Mouse (Mus musculus) retina, postnatal 7 days (tissue): Measurements from ENCODE around the gene Dock9.

Experiments
- DNase-seq: peaks from one replicate; pipeline ENCODE4 v3.0.0-alpha.2; 2012; ENCODE audit warnings: low read depth, low spot score

The Dock9 gene

DNA sequence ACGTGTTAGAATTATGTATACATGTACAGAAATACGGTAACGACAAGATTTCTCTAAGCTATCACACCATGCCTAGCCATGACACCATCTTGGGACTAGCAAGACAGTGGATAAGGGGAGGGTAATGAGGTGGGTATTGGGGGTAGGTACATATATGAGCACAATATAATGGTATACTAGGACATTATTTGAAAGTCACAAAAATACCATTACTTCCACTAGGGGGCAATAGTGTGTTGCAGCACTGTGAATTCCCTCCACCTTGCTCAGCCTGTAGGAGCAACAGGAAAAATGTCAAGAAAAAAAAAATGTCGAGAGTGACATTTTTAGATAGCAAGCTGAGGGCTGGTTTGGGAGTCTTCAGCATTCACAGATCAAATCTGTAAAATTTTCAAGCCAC lies 209.2 kb downstream of the Dock9 start:
- DNase-seq = no peak

- no peak for DNase-seq
These were observed 211.5 kb downstream of the Dock9 start for GRCm38 (mm10) chr14:121585906-121586765.

- no peak for DNase-seq
These were observed 218.6 kb downstream of the Dock9 start for GRCm38 (mm10) chr14:121579055-121579454.

- DNase-seq = no peak
These were observed 224.2 kb downstream of the Dock9 start for GRCm38 (mm10) chr14:121573391-121573790.

DNA sequence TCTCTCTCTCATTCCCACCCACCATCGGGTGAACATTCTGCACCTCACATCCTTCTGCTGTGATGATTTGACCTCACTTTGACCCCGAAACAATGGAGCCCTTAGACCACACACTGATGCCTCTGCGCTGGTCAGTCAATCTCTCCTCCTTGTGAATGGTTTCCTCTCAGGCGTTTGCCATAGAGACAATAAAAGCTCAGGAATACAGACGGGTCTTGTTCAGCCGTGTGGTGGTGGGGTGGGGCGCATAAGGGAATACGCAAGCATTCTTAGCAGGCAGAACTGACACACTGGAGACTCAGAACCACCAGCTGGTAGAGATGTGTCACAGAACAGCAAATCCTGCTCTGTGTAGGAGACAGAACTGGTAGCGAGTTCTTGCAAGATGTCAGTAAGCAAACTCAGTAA lies 230.8 kb downstream of the Dock9 start:
- no peak for DNase-seq

- no peak for DNase-seq
These were observed 231.7 kb downstream of the Dock9 start for GRCm38 (mm10) chr14:121565930-121566329.

DNA sequence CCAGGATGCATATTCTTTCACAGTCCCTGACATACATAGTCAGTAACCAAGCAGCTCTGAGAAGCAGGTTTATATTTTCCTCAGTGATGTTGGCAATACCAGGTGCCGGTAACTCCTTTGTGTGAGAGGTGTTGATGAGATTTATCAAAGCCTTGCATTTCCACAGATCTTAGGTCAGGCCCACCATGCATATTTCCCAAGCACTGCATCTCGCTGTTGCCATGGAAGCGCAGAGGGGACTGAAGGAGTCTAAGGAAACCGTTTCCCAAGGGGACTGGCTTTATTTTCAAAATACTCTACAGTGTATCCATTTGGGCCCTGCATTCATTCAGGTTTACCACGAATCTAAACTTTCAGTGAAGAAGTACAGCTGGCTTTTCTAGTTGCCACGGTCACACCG lies 233.0 kb downstream of the Dock9 start:
- DNase-seq = no peak

GRCm38 (mm10) chr14:121563954-121564353 lies 233.7 kb downstream of the Dock9 start:
- no peak for DNase-seq

GRCm38 (mm10) chr14:121559026-121559425 lies 238.6 kb downstream of the Dock9 start:
- no peak for DNase-seq

DNA sequence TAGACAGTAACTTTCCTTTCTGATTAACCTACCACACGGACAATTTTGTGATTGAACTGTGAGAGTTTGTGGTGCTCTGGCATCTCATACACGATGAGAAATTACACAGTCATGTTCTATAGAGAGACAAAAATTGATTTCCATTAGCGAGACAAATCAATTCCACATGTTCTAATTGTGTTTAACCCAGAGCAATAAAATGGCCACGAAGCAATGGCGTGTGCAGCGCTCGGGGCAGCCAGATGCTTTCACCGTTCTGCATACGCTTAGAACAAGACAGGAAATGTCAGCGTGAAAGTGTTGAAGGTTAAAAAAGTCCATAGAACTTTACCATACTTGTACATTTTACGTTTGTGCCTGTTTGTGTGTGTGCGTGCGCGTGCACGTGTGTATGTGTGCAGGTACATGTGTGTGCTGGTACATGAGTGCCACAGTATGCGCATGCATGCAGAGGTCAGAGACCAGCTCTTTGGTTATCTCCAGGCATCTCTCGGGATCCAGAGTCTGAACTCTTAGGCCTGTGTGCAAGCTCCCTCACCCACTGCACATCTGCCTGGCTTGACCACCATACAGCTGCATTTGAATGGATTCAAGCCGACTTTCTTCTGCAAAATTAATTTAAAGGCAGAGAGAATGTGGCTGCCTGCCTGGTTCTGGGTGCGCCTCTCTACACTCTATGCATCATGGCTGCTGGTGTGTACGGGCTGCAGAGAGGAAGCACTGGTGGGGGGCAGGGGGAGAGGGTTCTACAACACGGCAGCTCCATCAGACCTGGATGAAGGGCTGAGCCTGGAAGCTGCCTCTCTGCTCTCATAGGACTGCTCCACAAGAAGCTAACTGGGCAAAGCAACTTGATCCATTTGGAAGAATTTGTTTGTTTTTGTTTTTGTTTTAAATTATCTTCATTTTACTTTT lies 241.0 kb downstream of the Dock9 start:
- DNase-seq = no peak

DNA sequence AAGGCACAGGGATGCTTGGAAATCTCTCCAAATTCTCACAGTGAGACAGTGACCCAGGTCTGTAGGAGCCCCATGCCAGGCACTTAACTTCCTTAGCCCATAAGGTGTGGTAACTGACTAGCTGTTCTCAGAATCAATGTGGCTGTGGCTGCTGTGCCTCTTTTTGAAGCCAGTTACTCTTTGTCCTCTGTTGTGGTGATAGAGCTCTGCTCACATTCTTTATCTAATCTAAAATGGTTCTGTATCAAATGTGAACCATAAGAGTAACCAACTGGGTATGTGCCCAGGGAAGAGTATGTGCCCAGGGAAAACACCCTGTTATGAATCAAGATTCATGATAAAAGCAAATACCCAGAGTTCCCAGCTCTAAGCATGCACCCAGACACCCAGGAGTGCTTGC lies 243.9 kb downstream of the Dock9 start:
- DNase-seq = no peak

GRCm38 (mm10) chr14:121552586-121552985 lies 245.1 kb downstream of the Dock9 start:
- no peak for DNase-seq

GRCm38 (mm10) chr14:121549834-121550233 lies 247.8 kb downstream of the Dock9 start:
- no peak for DNase-seq

- DNase-seq = no peak
These were observed 249.9 kb downstream of the Dock9 start for GRCm38 (mm10) chr14:121547745-121548144.

GRCm38 (mm10) chr14:121546621-121547020 lies 251.0 kb downstream of the Dock9 start:
- DNase-seq = no peak

GRCm38 (mm10) chr14:121545551-121546331 lies 251.9 kb downstream of the Dock9 start:
- DNase-seq = no peak

- no peak for DNase-seq
These were observed 256.4 kb downstream of the Dock9 start for GRCm38 (mm10) chr14:121541262-121541661.

GRCm38 (mm10) chr14:121534501-121534900 lies 263.1 kb downstream of the Dock9 start:
- no peak for DNase-seq

- no peak for DNase-seq
These were observed 266.8 kb downstream of the Dock9 start for GRCm38 (mm10) chr14:121530853-121531252.

- DNase-seq = no peak
These were observed 269.8 kb downstream of the Dock9 start for GRCm38 (mm10) chr14:121527883-121528282.

- no peak for DNase-seq
These were observed 270.4 kb downstream of the Dock9 start for GRCm38 (mm10) chr14:121527201-121527600.

GRCm38 (mm10) chr14:121521709-121522108 lies 275.9 kb downstream of the Dock9 start:
- DNase-seq = peak; percentile 5
